ENCODE assay signal across 8 mouse cellular contexts in the genomic region with DNA sequence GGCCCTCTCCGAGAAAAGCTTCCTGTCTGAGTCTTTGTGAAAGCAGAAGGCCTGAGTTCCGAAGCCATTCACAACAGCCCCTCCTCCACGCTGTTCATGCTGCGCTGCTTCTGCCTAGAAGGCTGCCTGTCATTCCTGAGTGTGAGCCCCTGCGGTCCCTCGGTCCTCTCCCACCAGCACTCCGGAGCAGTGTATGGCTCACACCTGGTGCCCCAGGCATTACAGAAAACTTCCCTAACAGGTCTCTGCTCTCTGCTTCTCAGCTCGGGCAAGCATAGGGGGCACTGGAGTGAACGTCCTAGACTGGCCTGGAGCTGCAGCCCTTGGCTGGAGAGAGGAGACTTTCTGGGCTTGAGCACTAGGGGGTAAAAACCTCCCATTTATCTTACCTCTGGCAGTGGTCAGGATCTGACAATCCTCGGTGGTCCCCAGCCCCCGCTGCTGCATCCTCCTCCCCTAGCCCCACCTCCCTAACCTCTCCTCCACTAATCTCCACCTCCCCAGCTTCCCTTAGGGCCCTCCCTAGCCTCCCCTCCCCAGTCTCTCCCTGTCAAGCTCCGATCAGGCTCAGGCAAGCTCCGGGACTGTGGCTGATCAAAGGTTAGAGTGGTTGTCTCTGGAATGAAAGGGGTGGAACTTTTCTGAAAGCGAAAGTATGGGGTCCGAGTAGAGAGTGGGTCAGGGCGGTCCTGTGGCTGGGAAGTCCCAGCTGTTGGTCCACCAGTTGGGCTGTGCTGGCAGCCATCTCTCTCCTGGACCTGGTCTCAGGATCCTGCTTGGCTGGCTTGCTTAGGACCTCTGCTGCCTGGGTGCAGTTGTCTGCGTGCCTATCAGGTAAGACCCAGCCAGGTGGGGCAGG. TPM values are rescaled to one million over a fixed set of nuclear protein-coding genes. Genes with fewer than 3 reads are reported as not detected.
DNase-seq lines count a peak whose midpoint lies in the region; ATAC-seq and TF ChIP-seq lines count a peak whose summit lies in the region.

A gene (plus strand): TSS at position 97 of the 859 bp plus-strand sequence.

- peak within 1 kb of the TSS; percentile 66 for H3K4me3 ChIP-seq in E14TG2a.4 (replicated peaks; ENCODE audit: low read length)
- peak within 1 kb of the TSS; percentile 42 for H3K4me3 ChIP-seq in heart, postnatal 0 days (ENCODE audit: low read depth, low read length)
- peak within 1 kb of the TSS; percentile 42 for H3K4me3 ChIP-seq in limb, embryonic 10.5 days
- no peak within 1 kb of the TSS for H3K4me3 ChIP-seq in midbrain, embryonic 15.5 days

- peak within 1 kb of the TSS; percentile 24; the same call in 1 of the 2 replicates for H3K9ac ChIP-seq in heart, postnatal 0 days (replicated peaks; ENCODE audit: low read depth, low read length)
- no peak within 1 kb of the TSS for H3K9ac ChIP-seq in midbrain, embryonic 15.5 days

- no peak for TF ChIP-seq POLR2A in brain, embryonic 14.5 days (IDR thresholded peaks at IDR 0.05; ENCODE audit: borderline replicate concordance, extremely low read depth, insufficient read depth, insufficient read length, poor library complexity, severe bottlenecking)

- no peak for TF ChIP-seq EP300 in heart, postnatal 0 days (IDR thresholded peaks at IDR 0.05; ENCODE audit: low read depth)

- ATAC-seq in heart, postnatal 0 days (ENCODE audit: insufficient read depth, low read depth), result no peak
- ATAC-seq in midbrain, embryonic 15.5 days (replicated peaks), result no peak

- H3K36me3 ChIP-seq in E14TG2a.4 (ENCODE audit: insufficient read depth, low read length), result no peaks in the 10 kb centered on the region
- no peaks in the 10 kb centered on the region for H3K36me3 ChIP-seq in heart, postnatal 0 days (replicated peaks; ENCODE audit: control insufficient read depth, insufficient read depth, low read length)
- H3K36me3 ChIP-seq in limb, embryonic 10.5 days, result no peaks in the 10 kb centered on the region
- H3K36me3 ChIP-seq in midbrain, embryonic 15.5 days (replicated peaks), result no peaks in the 10 kb centered on the region

- 9% methylated on average over 17 of the region's 17 CpGs for WGBS in heart, postnatal 0 days
- WGBS in limb, embryonic 10.5 days, result 2% methylated on average over 17 of the region's 17 CpGs
- WGBS in midbrain, embryonic 15.5 days, result 6% methylated on average over 17 of the region's 17 CpGs

- peak; percentile 63 for DNase-seq in brain, embryonic 14.5 days (ENCODE audit: low read depth)
- DNase-seq in heart, postnatal 0 days (ENCODE audit: low spot score), result no peak
- DNase-seq in limb, embryonic 10.5 days (ENCODE audit: low spot score), result peak; percentile 53
- no peak for DNase-seq in right cerebral cortex, postnatal 10 days (ENCODE audit: low spot score in 2 of 2)
- no peak for DNase-seq in spleen, adult 18-20 months
- DNase-seq in adrenal gland, adult 2 months, result no peak

- TF ChIP-seq CTCF in E14TG2a.4 (conservative IDR thresholded peaks at IDR 0.05; ENCODE audit: low read length), result no peak
- no peak for TF ChIP-seq CTCF in brain, embryonic 14.5 days (IDR thresholded peaks at IDR 0.05; ENCODE audit: borderline replicate concordance, extremely low read depth, insufficient read depth, insufficient read length)
- no peak for TF ChIP-seq CTCF in heart, postnatal 0 days (IDR thresholded peaks at IDR 0.05; ENCODE audit: low read depth)

- peaks cover 35% of the 10 kb centered on the region for H3K4me1 ChIP-seq in E14TG2a.4 (replicated peaks; ENCODE audit: low read depth, low read length)
- H3K4me1 ChIP-seq in heart, postnatal 0 days (ENCODE audit: control insufficient read depth, insufficient read depth), result peaks cover 40% of the 10 kb centered on the region
- H3K4me1 ChIP-seq in limb, embryonic 10.5 days, result peaks cover 29% of the 10 kb centered on the region
- H3K4me1 ChIP-seq in midbrain, embryonic 15.5 days, result peaks cover 21% of the 10 kb centered on the region

- H3K4me2 ChIP-seq in heart, postnatal 0 days (ENCODE audit: low read depth, low read length), result peak within 1 kb of the TSS; percentile 67
- peak within 1 kb of the TSS; percentile 43 for H3K4me2 ChIP-seq in midbrain, embryonic 15.5 days

- H3K27ac ChIP-seq in heart, postnatal 0 days (ENCODE audit: low read depth), result 0 out of 2 replicates have a peak within 1 kb of the TSS, but pooled peaks have one; percentile 14
- H3K27ac ChIP-seq in limb, embryonic 10.5 days, result peak within 1 kb of the TSS; percentile 37; the same call in 1 of the 2 replicates
- no peak within 1 kb of the TSS for H3K27ac ChIP-seq in midbrain, embryonic 15.5 days

- no peaks in the 10 kb centered on the region for H3K9me3 ChIP-seq in E14TG2a.4 (ENCODE audit: low read length)
- no peaks in the 10 kb centered on the region for H3K9me3 ChIP-seq in heart, postnatal 0 days (replicated peaks; ENCODE audit: control insufficient read depth, low read length)
- no peaks in the 10 kb centered on the region for H3K9me3 ChIP-seq in limb, embryonic 10.5 days (replicated peaks)
- no peaks in the 10 kb centered on the region for H3K9me3 ChIP-seq in midbrain, embryonic 15.5 days

- H3K27me3 ChIP-seq in E14TG2a.4 (ENCODE audit: insufficient read depth, low read length), result peaks cover 95% of the 10 kb centered on the region
- H3K27me3 ChIP-seq in heart, postnatal 0 days (ENCODE audit: control insufficient read depth, insufficient read depth, low read length), result peaks cover 3% of the 10 kb centered on the region; the same call in 1 of the 2 replicates
- peaks cover 76% of the 10 kb centered on the region for H3K27me3 ChIP-seq in limb, embryonic 10.5 days (ENCODE audit: low read depth, poor library complexity, severe bottlenecking)
- H3K27me3 ChIP-seq in midbrain, embryonic 15.5 days (replicated peaks), result peaks cover 13% of the 10 kb centered on the region

RNA-seq across cellular contexts. Expression of the gene that starts here (rescaled TPM):
- 3.5 and 3.9 TPM in 2 replicates for polyA plus RNA-seq in brain, embryonic 14.5 days (2012; rRNA removed)
- 7.9 and 51.6 TPM in 2 replicates for total RNA-seq in heart, postnatal 0 days (2014; rRNA removed; ENCODE audit: low replicate concordance)
- 8.5 and 9.8 TPM in 2 replicates for polyA plus RNA-seq in heart, postnatal 0 days (2015; fragmentation: Nextera tagmentation; extraction: Ambion mirVana)
- polyA plus RNA-seq in limb, embryonic 10.5 days (2016; fragmentation: Nextera tagmentation; extraction: Ambion mirVana), result 5.1 and 6.5 TPM in 2 replicates
- 1.9 and 2.8 TPM in 2 replicates for polyA plus RNA-seq in midbrain, embryonic 15.5 days (2015; fragmentation: Nextera tagmentation; extraction: Ambion mirVana)
- total RNA-seq in adrenal gland, adult 2 months (2021), result 1 to 10 TPM; 4.7 to 7.7 TPM
- polyA plus RNA-seq in adrenal gland, adult 2 months (2012; rRNA removed), result 12.7 and 13.9 TPM in 2 replicates

Comparison
In these comparisons a context has a peak if more than half of its experiments do, and no peak if none do; other contexts are left out.
1. DNase-seq: peak in brain, embryonic 14.5 days (single experiment) and limb, embryonic 10.5 days (single experiment); none in heart, postnatal 0 days (single experiment), right cerebral cortex, postnatal 10 days (0 of 2), spleen, adult 18-20 months (0 of 2) and adrenal gland, adult 2 months (single experiment).